Mouse (Mus musculus) thymus, postnatal 4 days (tissue): ENCODE results near the gene Ankrd44.

Source experiments
- DNase-seq: peaks from one replicate; pipeline ENCODE4 v3.0.0; 2021

Ankrd44 gene

GRCm38 (mm10) chr1:54749516-54749915 lies 176.7 kb downstream of the Ankrd44 start:
- no peak for DNase-seq

- no peak for DNase-seq
Measured at GRCm38 (mm10) chr1:54747785-54748420, 178.3 kb downstream of the Ankrd44 start.

- no peak for DNase-seq
Measured at GRCm38 (mm10) chr1:54745666-54746065, 180.5 kb downstream of the Ankrd44 start.

GRCm38 (mm10) chr1:54744171-54744570 lies 182.0 kb downstream of the Ankrd44 start:
- no peak for DNase-seq

GRCm38 (mm10) chr1:54743072-54743471 lies 183.1 kb downstream of the Ankrd44 start:
- no peak for DNase-seq

- no peak for DNase-seq
Measured at GRCm38 (mm10) chr1:54740936-54741335, 185.3 kb downstream of the Ankrd44 start.

GRCm38 (mm10) chr1:54737472-54737871 lies 188.7 kb downstream of the Ankrd44 start:
- no peak for DNase-seq

GRCm38 (mm10) chr1:54734917-54735664 lies 191.1 kb downstream of the Ankrd44 start:
- DNase-seq: no peak

GRCm38 (mm10) chr1:54729316-54729715 lies 196.9 kb downstream of the Ankrd44 start:
- no peak for DNase-seq

- no peak for DNase-seq
Measured at GRCm38 (mm10) chr1:54726555-54726954, 199.6 kb downstream of the Ankrd44 start.

GRCm38 (mm10) chr1:54716921-54717320 lies 209.3 kb downstream of the Ankrd44 start:
- no peak for DNase-seq

- DNase-seq: no peak
Measured at GRCm38 (mm10) chr1:54715061-54715760, 211.0 kb downstream of the Ankrd44 start.

GRCm38 (mm10) chr1:54713231-54714173 lies 212.7 kb downstream of the Ankrd44 start:
- DNase-seq: no peak

GRCm38 (mm10) chr1:54711568-54711967 lies 214.6 kb downstream of the Ankrd44 start:
- no peak for DNase-seq

GRCm38 (mm10) chr1:54710550-54710949 lies 215.6 kb downstream of the Ankrd44 start:
- no peak for DNase-seq

GRCm38 (mm10) chr1:54707888-54708565 lies 218.2 kb downstream of the Ankrd44 start:
- DNase-seq: no peak

GRCm38 (mm10) chr1:54707036-54707887 lies 218.9 kb downstream of the Ankrd44 start:
- no peak for DNase-seq

GRCm38 (mm10) chr1:54706621-54707020 lies 219.6 kb downstream of the Ankrd44 start:
- no peak for DNase-seq

- DNase-seq: no peak
Measured at GRCm38 (mm10) chr1:54703466-54703865, 222.7 kb downstream of the Ankrd44 start.

- no peak for DNase-seq
Measured at GRCm38 (mm10) chr1:54702918-54703317, 223.3 kb downstream of the Ankrd44 start.

- DNase-seq: no peak
Measured at GRCm38 (mm10) chr1:54695396-54695795, 230.8 kb downstream of the Ankrd44 start.
